Mouse (Mus musculus): ENCODE measurements around the gene Hcn2.

The Hcn2 gene

GRCm38 (mm10) chr10:79773208-79773607 is 56.8 kb downstream of the Hcn2 start:
- DNase-seq (ENCODE audit: low spot score in 2 of 2), result no peak

DNA sequence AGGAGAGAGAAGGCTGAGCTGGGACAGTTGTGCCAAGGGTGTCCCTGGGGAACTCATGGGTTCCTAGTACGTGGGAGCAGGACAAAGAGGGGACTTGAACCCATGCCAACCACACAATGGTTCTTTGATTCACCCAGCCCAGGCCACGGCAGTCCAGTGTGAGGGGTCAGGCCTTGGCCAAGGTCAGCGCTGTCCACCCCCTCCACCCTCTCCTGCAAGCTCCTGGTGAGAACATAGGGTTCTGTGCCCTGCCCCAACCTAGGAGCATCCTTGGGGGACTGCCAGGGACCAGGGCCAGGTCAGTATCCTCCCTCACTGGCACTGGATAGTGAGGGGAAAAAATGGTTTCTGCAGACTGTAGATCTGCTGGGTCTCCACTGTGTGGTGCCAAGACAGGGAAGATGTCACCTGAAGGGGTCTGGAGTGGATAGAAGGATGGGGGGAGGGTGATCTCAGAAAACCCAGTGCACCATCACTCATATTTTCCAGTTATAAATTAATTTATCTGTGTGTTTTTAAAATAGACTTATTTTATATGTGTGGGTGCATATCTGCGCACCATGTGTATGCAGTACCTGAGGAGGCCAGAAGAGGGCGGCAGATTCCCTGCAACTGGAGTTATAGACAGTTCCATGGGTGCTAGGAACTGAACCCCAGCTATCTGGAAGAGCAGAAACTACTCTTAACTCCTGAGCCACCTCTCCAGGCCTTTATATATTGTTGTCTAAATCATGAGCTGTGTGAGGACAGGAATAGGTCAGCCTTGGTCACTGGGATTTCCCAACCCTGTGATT is 58.2 kb downstream of the Hcn2 start:
- DNase-seq (ENCODE audit: low spot score in 2 of 2), result no peak

DNA sequence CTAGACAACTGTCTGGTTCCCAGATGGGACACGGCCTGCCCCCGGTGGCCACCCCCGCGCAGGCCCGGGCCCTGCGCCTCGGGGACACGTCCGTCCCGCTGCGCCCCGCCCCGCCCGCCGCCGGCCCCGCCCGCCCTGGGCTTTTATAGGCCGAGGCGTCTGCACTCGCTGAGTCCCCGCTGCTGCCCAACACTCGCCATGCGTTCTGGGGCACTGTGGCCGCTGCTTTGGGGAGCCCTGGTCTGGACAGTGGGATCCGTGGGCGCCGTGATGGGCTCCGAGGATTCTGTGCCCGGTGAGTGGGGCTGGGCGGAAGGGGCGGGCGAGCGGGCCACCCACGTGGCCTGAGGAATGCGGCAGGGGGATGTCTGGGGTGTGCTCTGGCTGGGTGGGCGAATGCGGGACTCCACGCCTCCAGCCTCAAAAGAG is 60.7 kb downstream of the Hcn2 start, which contains the start of gene Fstl3:
Gene Fstl3 (plus strand): TSS at position 170 of the 429 bp plus-strand sequence.
- no peak for DNase-seq (ENCODE audit: low spot score in 2 of 2)

DNA sequence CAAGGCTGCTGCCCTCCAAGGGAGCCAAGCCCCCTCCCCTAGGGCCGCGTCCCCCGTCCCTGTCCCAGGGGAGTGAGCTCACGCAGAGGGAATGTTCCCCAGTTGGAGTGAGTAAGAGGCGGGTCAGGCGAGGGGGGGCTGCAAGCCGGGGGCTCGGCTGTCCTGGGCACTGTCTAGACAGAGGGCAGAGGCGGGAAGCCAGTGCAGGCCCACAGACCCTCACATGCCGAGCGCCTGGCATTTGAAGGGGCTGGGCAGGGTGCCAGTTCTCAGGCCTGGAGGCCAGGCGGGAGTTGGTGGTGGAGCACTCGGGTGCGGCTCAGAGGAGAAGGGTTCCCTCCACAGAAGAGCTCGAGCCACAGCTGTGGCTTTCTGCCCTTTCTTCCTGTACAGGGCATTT is 61.6 kb downstream of the Hcn2 start:
- DNase-seq (ENCODE audit: low spot score in 2 of 2), result no peak

- no peak for DNase-seq (ENCODE audit: low spot score in 2 of 2)
Measured at GRCm38 (mm10) chr10:79779193-79779592, 62.8 kb downstream of the Hcn2 start.

DNA sequence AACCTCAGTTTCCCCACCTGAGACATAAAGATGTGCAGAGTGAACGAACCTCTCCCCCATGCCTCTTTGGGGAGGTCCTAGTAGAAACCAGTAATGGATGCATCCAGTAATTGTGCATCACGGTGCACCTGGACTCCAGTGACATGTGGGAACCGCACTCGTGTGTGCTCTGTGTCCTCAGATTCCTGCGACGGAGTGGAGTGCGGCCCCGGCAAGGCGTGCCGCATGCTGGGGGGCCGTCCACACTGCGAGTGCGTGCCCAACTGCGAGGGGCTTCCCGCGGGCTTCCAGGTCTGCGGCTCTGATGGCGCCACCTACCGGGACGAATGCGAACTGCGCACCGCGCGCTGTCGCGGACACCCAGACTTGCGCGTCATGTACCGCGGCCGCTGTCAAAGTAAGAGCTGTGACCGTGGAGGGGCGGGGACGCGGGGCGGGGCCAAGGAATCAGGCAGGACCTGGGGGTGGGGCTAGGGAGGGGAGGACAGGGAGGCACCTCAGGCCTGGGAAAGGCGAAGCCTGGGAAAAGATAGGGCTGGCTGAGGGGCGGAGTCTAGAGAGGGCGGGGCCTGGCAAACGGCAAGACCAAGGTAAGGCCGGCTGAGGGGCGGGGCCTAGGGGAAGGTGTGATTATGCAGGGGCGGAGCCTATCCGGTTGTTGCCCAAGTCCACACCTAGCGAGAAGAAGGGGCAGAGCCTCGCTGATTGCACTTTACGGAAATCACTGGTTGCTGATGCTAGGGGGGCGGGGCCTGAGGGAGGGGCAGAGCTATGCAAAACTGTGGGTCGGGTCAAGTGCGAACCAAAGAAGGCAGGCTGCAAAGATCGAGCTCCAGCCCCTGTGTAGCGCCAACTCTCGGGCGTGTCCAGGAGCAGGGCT is 63.6 kb downstream of the Hcn2 start:
- peak; percentile 96 to 98 for DNase-seq (ENCODE audit: low spot score in 2 of 2)

- DNase-seq (ENCODE audit: low spot score in 2 of 2), result no peak
Measured at GRCm38 (mm10) chr10:79780664-79781015, 64.2 kb downstream of the Hcn2 start.

DNA sequence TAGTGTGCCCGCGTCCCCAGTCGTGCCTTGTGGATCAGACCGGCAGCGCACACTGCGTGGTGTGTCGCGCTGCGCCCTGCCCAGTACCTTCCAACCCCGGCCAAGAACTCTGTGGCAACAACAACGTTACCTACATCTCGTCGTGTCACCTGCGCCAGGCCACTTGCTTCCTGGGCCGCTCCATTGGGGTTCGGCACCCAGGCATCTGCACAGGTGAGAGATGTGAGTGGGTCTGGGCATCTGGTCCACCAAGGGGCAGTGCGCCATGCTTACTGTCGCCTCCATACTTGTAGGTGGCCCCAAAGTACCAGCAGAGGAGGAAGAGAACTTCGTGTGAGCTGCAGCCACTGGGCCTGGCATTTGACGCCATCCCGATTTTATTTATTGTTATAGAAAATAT is 64.7 kb downstream of the Hcn2 start:
- no peak for DNase-seq (ENCODE audit: low spot score in 2 of 2)

DNA sequence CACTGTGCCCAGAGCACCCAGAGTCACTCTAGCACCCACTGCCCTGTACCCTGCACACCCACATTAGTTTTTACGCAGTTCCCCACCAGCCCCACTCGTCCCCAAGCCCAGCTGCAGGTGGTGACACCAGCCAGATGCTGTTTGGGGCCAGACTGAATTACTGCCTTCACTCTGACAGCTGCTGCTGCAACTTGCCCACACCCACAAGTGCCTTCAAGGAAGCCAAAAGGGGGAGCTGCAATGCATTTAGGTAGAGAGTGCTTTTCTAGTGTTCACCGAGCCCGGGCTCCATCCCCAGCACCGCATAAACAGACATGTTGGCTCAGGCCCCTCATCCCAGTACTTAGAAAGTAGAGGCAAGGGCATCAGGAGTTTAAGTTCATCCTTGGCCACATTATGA is 65.5 kb downstream of the Hcn2 start:
- no peak for DNase-seq (ENCODE audit: low spot score in 2 of 2)

DNA sequence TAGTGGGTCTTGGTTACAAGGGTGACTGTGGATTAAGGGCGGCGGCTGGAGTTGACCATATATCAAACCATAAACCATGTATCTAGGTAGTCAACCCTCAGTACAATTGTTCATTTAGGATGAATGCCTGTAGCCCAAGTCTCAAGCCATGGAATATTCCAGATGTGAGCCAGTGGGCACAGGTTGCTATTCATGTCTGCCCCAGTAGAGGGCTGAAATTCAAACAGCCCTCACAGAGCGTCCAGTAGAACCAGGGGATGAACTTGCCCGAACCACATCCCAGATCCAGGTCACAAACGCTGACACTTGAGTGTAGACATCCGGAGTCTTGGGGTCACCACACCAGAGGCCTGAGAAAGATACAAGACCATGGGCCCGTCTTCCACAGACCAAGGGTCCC is 66.6 kb downstream of the Hcn2 start:
- no peak for DNase-seq (ENCODE audit: low spot score in 2 of 2)

- no peak for DNase-seq (ENCODE audit: low spot score in 2 of 2)
Measured at GRCm38 (mm10) chr10:79783920-79784800, 67.7 kb downstream of the Hcn2 start.
